Mouse (Mus musculus) limb, embryonic 13.5 days (tissue): ENCODE data around the gene Rbm44. TPM values are rescaled to one million over a fixed set of nuclear protein-coding genes. Genes with fewer than 3 reads are reported as not detected.

Source experiments
- ATAC-seq: fragments of 200-750 bp; cut with Nextera tagmentation; 2 replicates; pipeline ENCODE4 v1.8.0; 2017; ENCODE audit warnings: low read depth, moderate number of reproducible peaks, moderate TSS enrichment; ENCODE audit not compliant: low FRiP score
- H3K27ac ChIP-seq: fragments of 300-500 bp; sonication (generic); 2 replicates; pipeline ENCODE4 v1.5.1; 2015; ENCODE audit warnings: inconsistent platforms, mild to moderate bottlenecking, moderate library complexity
- H3K27me3 ChIP-seq: fragments of 300-500 bp; sonication (generic); 2 replicates; pipeline ENCODE4 v1.6.1; 2015; ENCODE audit warnings: mild to moderate bottlenecking, inconsistent platforms
- H3K36me3 ChIP-seq: fragments of 300-500 bp; sonication (generic); 2 replicates; pipeline ENCODE4 v1.6.1; 2015; ENCODE audit warnings: inconsistent platforms, mild to moderate bottlenecking, moderate library complexity
- H3K4me1 ChIP-seq: fragments of 300-500 bp; sonication (generic); 2 replicates; pipeline ENCODE4 v1.6.1; 2015; ENCODE audit warnings: inconsistent platforms
- H3K4me2 ChIP-seq: fragments of 300-500 bp; sonication (generic); replicated peaks from 2 replicates; pipeline ENCODE4 v1.6.1; 2015; ENCODE audit warnings: inconsistent platforms, mild to moderate bottlenecking, moderate library complexity
- H3K4me3 ChIP-seq: fragments of 300-500 bp; sonication (generic); 2 replicates; pipeline ENCODE4 v1.5.1; 2015; ENCODE audit warnings: moderate library complexity, mild to moderate bottlenecking, inconsistent platforms
- H3K9ac ChIP-seq: fragments of 300-500 bp; sonication (generic); 2 replicates; pipeline ENCODE4 v1.6.1; 2015; ENCODE audit warnings: mild to moderate bottlenecking, inconsistent platforms
- H3K9me3 ChIP-seq: fragments of 300-500 bp; sonication (generic); 2 replicates; pipeline ENCODE4 v1.6.1; 2016; ENCODE audit warnings: inconsistent platforms
- WGBS: fragments of 180-500 bp; shearing (Covaris S2); methylation state at CpG from one replicate; pipeline ENCODE4 v1.1.7; 2015; 5-methylcytosine and 5-hydroxymethylcytosine counted together
- polyA plus RNA-seq: library from polyadenylated mRNA; unstranded; fragments of >200 nt; fragmentation: Nextera tagmentation; extraction: Ambion mirVana; gene quantifications from 2 replicates; pipeline ENCODE4 v1.2.1, GENCODE M21; 2015

Gene Rbm44
- polyA plus RNA-seq, 1 experiment from 2014 or later: 0.88 TPM

DNA sequence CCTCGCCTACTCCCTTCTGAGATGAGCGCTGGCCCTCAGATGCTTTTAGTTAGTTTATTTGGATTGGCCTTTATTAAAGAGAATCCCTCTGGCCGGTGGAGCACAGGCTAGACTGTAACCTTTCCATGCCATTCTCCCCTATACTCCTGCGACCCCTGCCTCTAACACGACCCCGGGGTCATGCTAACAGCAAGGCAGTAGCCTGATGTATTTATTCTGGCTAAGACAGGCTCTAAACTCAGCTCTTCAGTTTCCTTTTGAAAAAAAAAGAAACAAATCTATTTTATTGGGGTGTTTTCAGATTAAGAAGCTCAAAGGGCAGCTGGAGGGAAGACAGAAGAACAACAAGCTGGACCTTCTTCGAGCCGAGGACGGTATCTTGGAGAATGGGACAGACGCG is 22.8 kb upstream of the Rbm44 start:
- 87% methylated on average over 11 of the region's 11 CpGs for WGBS
- Histone ChIP-seq H3K9me3 (no peaks in the 10 kb centered on the region), H3K4me2 (no peak overlapping the region), H3K9ac (no peak overlapping the region), H3K27ac (no peak overlapping the region), H3K36me3 (peaks cover 51% of the 10 kb centered on the region), H3K4me1 (no peaks in the 10 kb centered on the region), H3K4me3 (no peak overlapping the region), H3K27me3 (no peaks in the 10 kb centered on the region)
- no peak for ATAC-seq

DNA sequence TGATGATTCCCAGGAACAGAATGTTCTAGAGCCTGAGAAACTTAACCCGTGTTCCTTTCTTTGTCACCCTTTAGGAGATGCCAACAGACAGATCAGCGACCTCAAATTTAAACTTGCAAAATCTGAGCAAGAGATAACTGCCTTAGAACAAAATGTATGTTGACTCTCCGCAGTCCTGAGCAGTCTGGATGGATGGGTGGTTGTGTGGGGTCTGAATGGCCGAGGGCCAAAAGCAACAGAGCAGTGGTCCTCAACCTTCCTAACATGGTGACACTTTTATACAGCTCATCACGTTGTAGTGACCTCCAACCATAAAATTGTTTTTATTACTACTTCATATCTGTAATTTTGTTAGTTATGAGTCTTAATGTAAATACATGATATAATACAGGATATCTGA is 21.9 kb upstream of the Rbm44 start:
- Histone ChIP-seq H3K9ac (no peak overlapping the region), H3K4me1 (no peaks in the 10 kb centered on the region), H3K4me3 (no peak overlapping the region), H3K27ac (no peak overlapping the region), H3K4me2 (no peak overlapping the region), H3K36me3 (peaks cover 54% of the 10 kb centered on the region), H3K9me3 (no peaks in the 10 kb centered on the region), H3K27me3 (no peaks in the 10 kb centered on the region)
- 88% methylated on average over 5 of the region's 5 CpGs for WGBS
- no peak for ATAC-seq

DNA sequence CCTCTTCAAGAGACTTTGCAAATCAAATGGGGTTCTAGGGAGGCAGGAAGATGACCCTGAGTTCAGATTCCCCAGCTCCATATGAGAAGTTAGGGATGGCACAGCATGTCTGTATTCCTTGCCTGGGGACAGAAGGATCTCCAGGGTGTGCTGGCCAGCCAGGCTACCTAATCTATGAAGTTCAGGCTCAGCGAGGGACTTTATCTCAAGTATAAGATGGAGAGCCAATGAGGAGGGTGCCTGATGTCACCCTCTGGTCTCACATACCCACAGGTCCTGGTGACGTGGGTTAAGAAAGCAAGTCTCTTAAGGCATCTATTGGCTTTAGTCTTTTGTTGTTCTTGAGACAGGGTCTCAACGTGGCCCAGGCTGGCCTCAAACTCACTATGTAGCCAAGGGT is 21.4 kb upstream of the Rbm44 start:
- no peak overlapping the region for H3K27ac ChIP-seq
- peaks cover 58% of the 10 kb centered on the region for H3K36me3 ChIP-seq
- no peak overlapping the region for H3K4me3 ChIP-seq
- H3K9ac ChIP-seq: no peak overlapping the region
- H3K4me2 ChIP-seq: no peak overlapping the region
- no peaks in the 10 kb centered on the region for H3K27me3 ChIP-seq
- H3K9me3 ChIP-seq: no peaks in the 10 kb centered on the region
- WGBS: 86% methylated on average over 3 of the region's 3 CpGs
- ATAC-seq: no peak
- no peaks in the 10 kb centered on the region for H3K4me1 ChIP-seq

DNA sequence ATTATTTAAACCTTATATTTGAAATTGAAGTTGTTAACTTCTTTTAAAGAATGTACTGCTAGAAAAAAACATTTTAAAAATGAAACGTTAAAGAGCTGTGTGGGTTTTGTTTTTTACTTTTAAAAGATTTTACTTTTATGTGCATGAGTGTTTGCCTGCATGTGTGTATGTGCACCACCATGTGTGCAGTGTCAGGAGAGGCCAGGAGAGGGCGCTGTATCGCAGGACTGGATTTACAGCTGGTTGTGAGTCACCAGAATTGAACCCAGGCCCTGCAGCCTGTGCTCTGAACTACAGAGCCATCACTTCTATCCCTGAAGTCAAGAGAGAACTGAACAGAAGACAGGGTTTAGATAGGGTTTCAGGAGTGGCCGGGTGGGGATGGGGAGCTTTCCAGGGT is 16.0 kb upstream of the Rbm44 start:
- Histone ChIP-seq H3K9ac (no peak overlapping the region), H3K4me3 (no peak overlapping the region), H3K27ac (no peak overlapping the region), H3K9me3 (no peaks in the 10 kb centered on the region), H3K36me3 (peaks cover 40% of the 10 kb centered on the region), H3K4me1 (no peaks in the 10 kb centered on the region), H3K27me3 (no peaks in the 10 kb centered on the region), H3K4me2 (no peak overlapping the region)
- ATAC-seq: no peak
- WGBS: 89% methylated on average over 4 of the region's 4 CpGs

DNA sequence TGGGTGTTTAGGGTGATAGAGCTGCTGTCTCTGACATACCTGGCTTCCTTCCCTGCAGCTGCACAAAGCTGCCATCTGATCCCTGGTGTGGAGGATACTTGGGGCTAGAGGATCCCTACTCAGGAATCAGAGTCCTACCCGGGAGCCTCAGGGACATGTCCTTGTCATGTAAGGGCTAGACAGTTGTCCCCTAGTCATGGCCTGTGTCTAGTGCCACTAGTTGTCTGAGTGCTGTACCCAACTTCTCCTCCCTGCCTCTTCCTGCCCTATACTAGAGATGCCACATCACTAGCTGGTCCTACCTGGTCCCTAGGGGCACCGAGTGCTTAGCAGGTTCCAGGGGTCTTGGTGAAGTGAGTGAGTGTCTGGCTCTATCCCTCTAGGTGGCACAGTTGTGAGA is 7.9 kb upstream of the Rbm44 start:
- Histone ChIP-seq H3K4me1 (no peaks in the 10 kb centered on the region), H3K9me3 (no peaks in the 10 kb centered on the region), H3K4me2 (no peak overlapping the region), H3K36me3 (no peaks in the 10 kb centered on the region), H3K9ac (no peak overlapping the region), H3K27ac (no peak overlapping the region), H3K4me3 (no peak overlapping the region), H3K27me3 (no peaks in the 10 kb centered on the region)
- 75% methylated on average over 2 of the region's 2 CpGs for WGBS
- ATAC-seq: no peak

DNA sequence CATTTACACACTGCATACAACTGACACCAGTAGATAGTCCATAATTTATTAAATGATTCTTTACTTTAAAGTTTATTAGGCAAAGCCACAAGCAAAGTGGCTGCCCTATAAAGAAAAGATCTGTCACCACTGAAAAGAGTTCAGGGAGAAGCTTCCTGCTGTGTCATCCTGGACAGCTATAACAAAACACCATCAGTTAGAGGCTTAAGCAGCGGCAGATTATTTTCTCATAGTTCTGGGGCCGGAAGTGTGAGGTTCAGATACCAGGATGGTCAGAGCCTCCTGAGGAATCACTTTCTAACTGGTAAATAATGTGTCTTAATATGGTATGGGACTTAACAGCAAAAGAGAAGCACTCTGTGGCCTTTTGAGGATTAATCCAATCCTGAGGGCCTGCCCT is 6.6 kb downstream of the Rbm44 start:
- ATAC-seq: no peak
- WGBS: 78% methylated on average over 2 of the region's 2 CpGs
- no peaks in the 10 kb centered on the region for H3K9me3 ChIP-seq
- H3K36me3 ChIP-seq: no peaks in the 10 kb centered on the region
- no peak overlapping the region for H3K27ac ChIP-seq
- no peaks in the 10 kb centered on the region for H3K27me3 ChIP-seq
- H3K9ac ChIP-seq: no peak overlapping the region
- no peak overlapping the region for H3K4me3 ChIP-seq
- H3K4me2 ChIP-seq: no peak overlapping the region
- H3K4me1 ChIP-seq: no peaks in the 10 kb centered on the region

DNA sequence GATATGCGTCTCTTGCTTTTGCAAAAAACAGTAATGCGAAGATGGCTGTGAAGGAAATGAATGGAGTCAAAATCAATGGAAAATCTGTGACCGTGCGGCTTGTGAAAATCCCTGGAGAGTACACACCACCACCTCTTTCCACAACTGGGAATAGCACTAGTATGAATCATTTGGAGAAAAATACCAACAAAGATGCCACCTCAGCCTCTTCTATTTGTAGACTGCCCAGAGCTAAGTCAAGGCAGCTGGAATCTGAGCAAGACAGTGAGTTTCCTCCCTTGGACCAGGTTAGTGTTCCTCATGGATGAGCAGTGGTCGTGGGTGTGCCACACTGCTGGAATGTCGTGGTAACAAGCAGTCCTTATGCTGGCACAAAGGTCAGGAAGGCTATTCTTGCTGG is 21.9 kb downstream of the Rbm44 start:
- H3K9ac ChIP-seq: no peak overlapping the region
- WGBS: 79% methylated on average over 6 of the region's 6 CpGs
- no peak for ATAC-seq
- H3K9me3 ChIP-seq: no peaks in the 10 kb centered on the region
- H3K36me3 ChIP-seq: no peaks in the 10 kb centered on the region
- H3K4me2 ChIP-seq: no peak overlapping the region
- H3K4me3 ChIP-seq: no peak overlapping the region
- H3K27me3 ChIP-seq: no peaks in the 10 kb centered on the region
- no peaks in the 10 kb centered on the region for H3K4me1 ChIP-seq
- no peak overlapping the region for H3K27ac ChIP-seq

DNA sequence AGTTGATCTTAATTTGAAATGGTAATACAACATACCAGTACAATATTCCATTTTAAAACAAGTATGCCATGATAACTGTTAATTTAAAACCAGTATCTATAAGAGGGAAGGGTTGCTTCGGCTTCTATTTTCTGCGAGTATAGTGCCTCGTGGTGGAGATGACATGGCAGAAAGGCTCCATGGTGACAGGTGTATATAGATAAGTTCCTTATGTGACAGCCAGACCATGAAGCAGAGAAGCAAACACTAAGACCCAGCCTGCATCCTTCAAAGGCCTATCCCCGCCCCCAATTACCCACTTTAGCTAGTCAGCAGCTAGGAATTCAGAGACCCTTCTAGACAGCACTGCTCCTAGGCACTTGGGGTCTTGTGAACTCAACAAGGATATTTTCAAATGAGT is 24.3 kb downstream of the Rbm44 start:
- no peaks in the 10 kb centered on the region for H3K27me3 ChIP-seq
- no peaks in the 10 kb centered on the region for H3K9me3 ChIP-seq
- no peak for ATAC-seq
- H3K9ac ChIP-seq: no peak overlapping the region
- H3K27ac ChIP-seq: no peak overlapping the region
- 93% methylated on average over 4 of the region's 4 CpGs for WGBS
- no peaks in the 10 kb centered on the region for H3K36me3 ChIP-seq
- no peak overlapping the region for H3K4me3 ChIP-seq
- H3K4me1 ChIP-seq: no peaks in the 10 kb centered on the region
- no peak overlapping the region for H3K4me2 ChIP-seq

DNA sequence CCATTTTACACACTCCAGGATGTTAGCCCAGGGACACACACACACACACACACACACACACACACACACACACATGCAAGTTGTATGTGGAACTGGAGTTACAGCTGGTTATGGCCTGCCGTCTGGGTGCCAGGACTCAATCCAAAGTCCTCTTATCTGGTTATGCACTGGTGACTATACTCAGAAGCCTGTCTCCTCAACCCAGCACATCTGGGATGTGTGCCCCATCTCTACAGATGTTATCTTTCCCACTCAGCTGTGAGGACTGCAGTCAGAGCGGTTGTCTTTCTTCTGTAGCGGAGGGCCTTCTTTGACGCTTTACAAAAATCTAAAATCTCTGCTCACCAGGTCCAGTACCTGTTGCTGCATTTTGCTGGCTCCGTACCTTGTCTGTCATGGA is 29.9 kb downstream of the Rbm44 start:
- H3K9me3 ChIP-seq: no peaks in the 10 kb centered on the region
- peaks cover 20% of the 10 kb centered on the region for H3K27me3 ChIP-seq
- peaks cover 7% of the 10 kb centered on the region for H3K4me1 ChIP-seq
- no peak overlapping the region for H3K4me3 ChIP-seq
- no peak overlapping the region for H3K27ac ChIP-seq
- ATAC-seq: no peak
- no peak overlapping the region for H3K4me2 ChIP-seq
- H3K9ac ChIP-seq: no peak overlapping the region
- WGBS: 91% methylated on average over 5 of the region's 5 CpGs
- no peaks in the 10 kb centered on the region for H3K36me3 ChIP-seq

DNA sequence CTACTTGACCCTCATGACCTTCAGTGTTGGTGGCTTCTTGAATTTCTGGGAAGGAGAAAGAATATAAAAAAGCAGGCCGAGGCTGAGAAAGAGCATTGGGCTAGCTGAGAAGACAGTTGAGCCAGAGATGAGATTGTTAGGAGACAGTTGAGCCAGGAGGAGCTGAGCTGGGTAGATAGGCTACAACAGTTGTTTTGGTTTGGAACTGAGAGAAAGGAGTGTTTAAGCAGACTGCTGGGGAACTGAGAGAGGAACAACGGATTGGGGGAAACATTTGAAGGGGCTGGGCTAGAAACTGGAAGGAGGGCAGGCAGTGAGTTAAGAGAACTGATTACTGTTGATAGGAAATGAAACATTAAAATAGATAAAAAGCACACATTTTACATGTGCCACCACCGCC is 31.1 kb downstream of the Rbm44 start:
- ATAC-seq: no peak
- no peak overlapping the region for H3K9ac ChIP-seq
- no peak overlapping the region for H3K27ac ChIP-seq
- H3K9me3 ChIP-seq: no peaks in the 10 kb centered on the region
- H3K36me3 ChIP-seq: no peaks in the 10 kb centered on the region
- H3K4me2 ChIP-seq: no peak overlapping the region
- H3K4me1 ChIP-seq: peaks cover 18% of the 10 kb centered on the region
- WGBS: 50% methylated on average over 3 of the region's 3 CpGs
- H3K4me3 ChIP-seq: no peak overlapping the region
- peaks cover 32% of the 10 kb centered on the region for H3K27me3 ChIP-seq

DNA sequence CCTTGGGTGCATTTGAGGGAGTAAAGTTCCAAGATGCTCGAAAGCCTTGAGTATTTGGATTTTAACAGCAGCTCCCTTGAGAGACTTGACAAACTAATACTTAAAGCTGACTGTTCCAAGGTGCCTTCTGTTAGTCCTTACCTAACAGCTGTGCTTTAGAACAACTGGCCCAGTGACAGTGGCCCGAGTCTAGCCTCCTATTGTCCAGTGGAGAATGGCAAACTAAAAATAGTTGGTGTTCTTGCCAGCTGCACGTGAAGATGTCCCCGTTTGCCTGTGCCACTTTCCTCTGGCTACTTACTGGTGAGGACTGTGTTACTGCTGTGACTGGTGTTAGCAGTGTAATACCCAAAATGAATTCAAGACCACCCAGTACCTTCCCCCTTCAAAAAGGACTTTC is 32.0 kb downstream of the Rbm44 start:
- no peak for ATAC-seq
- H3K27me3 ChIP-seq: peaks cover 35% of the 10 kb centered on the region
- peaks cover 18% of the 10 kb centered on the region for H3K4me1 ChIP-seq
- no peak overlapping the region for H3K9ac ChIP-seq
- WGBS: 73% methylated on average over 4 of the region's 4 CpGs
- H3K4me3 ChIP-seq: no peak overlapping the region
- H3K4me2 ChIP-seq: no peak overlapping the region
- no peaks in the 10 kb centered on the region for H3K9me3 ChIP-seq
- H3K36me3 ChIP-seq: no peaks in the 10 kb centered on the region
- H3K27ac ChIP-seq: no peak overlapping the region

DNA sequence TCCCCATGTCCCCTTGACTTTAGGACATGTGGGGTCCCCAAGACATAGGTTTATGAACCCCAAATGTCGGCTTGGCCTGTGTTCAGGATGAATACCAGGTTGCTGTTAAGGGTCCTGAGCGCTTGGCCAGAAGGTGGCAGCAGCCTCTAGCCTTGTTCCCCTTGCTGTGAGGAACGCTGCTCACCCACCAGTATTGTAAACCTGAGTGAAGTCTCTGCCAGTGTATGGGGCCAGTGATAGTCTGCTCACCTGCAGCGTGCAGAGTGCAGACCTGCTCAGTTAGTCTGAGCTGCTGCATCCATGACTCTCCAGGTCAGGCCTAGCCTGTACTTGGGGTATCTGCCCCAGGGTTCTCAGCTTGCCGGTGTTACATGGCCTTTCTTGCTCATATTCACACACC is 34.2 kb downstream of the Rbm44 start:
- no peak overlapping the region for H3K9ac ChIP-seq
- no peaks in the 10 kb centered on the region for H3K36me3 ChIP-seq
- H3K4me3 ChIP-seq: peak overlapping the region; percentile 49; the same call in 1 of the 2 replicates
- no peaks in the 10 kb centered on the region for H3K9me3 ChIP-seq
- peak; percentile 28; the same call in 1 of the 2 replicates for ATAC-seq
- WGBS: 41% methylated on average over 5 of the region's 5 CpGs
- H3K27me3 ChIP-seq: peaks cover 35% of the 10 kb centered on the region
- peaks cover 18% of the 10 kb centered on the region for H3K4me1 ChIP-seq
- peak overlapping the region; percentile 90; the same call in 1 of the 2 replicates for H3K4me2 ChIP-seq
- H3K27ac ChIP-seq: no peak overlapping the region

DNA sequence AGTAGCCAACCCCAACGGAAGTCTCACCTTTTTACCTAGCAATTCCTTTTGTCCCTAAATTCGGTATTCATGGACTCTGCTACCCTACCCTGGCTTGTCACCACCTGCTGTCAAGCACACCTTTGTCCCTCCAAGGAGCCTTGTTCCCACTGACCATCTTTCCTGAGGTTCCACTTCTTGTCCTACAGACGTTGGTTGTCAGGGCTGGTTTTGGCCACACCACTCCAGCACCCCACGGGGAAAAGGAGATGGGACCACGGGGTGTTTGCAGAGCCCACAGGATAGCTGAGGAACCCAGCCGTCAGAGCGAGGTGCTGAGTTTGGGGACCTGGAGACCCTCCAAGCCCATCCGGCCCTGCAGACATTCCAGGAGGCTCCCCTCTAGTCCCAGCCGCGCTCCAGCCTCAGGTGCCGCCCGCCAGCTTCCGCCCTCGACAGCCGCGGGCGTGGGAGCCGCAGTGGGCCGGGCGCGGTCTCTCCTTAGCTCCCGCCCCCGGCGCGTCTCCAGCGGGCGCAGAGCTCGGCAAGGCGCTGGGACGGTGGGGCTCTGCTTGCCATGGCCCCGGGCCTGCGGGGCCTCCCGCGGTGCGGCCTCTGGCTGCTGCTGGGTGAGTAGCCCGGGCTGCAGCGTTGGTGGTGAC is 34.8 kb downstream of the Rbm44 start, which contains the start of gene Ramp1:
TSS of gene Ramp1 (plus strand) at position 290 of the 641 bp plus-strand sequence.
- H3K36me3 ChIP-seq: no peaks in the 10 kb centered on the region
- H3K4me3 ChIP-seq: peak within 1 kb of the TSS; percentile 49
- H3K4me1 ChIP-seq: peaks cover 18% of the 10 kb centered on the region
- no peak within 1 kb of the TSS for H3K27ac ChIP-seq
- H3K4me2 ChIP-seq: peak within 1 kb of the TSS; percentile 90
- H3K9me3 ChIP-seq: no peaks in the 10 kb centered on the region
- H3K27me3 ChIP-seq: peaks cover 35% of the 10 kb centered on the region
- H3K9ac ChIP-seq: peak within 1 kb of the TSS; percentile 66
- 4% methylated on average over 35 of the region's 37 CpGs for WGBS
- ATAC-seq: peak; percentile 44; the same call in 1 of the 2 replicates
